ENCODE assay signal across 24 mouse cellular contexts in genomic region chr8:122945775-122946174, GRCm38 (mm10).
"Had no signal": no experiment of that assay in that cellular context is flagged by ENCODE, and none has a peak within 500 bp of the region (broad histone marks: within the 10 kb centered on the region; RNA-seq: fewer than 3 reads in every experiment).

No protein-coding gene starts in this region.

- DNase-seq: forebrain, postnatal 0 days; gastrocnemius, postnatal 14 days; gastrocnemius, postnatal 36 days; heart, adult 11 months; heart, adult 2 months; heart, postnatal 14 days; heart, postnatal 36 days; kidney, adult 18-20 months; kidney, adult 8-10 months; kidney, postnatal 10 days; kidney, postnatal 25 days; kidney, postnatal 4 days; left cerebral cortex, postnatal 4 days; liver, embryonic 13.5 days had no signal

- H3K9me3 ChIP-seq: heart, embryonic 13.5 days; heart, embryonic 15.5 days; hindbrain, embryonic 13.5 days; hindbrain, embryonic 15.5 days; limb, embryonic 13.5 days; limb, embryonic 15.5 days; liver, embryonic 13.5 days had no signal

- H3K4me3 ChIP-seq: heart, adult 2 months; heart, embryonic 13.5 days; heart, embryonic 15.5 days; hindbrain, embryonic 13.5 days; hindbrain, embryonic 15.5 days; layer of hippocampus, adult 2 months; left cerebral cortex, adult 2 months; limb, embryonic 13.5 days; limb, embryonic 15.5 days; liver, embryonic 13.5 days had no signal

- ATAC-seq: forebrain, postnatal 0 days; hindbrain, postnatal 0 days had no signal

- H3K36me3 ChIP-seq: heart, embryonic 13.5 days; heart, embryonic 15.5 days; hindbrain, embryonic 13.5 days; hindbrain, embryonic 15.5 days; limb, embryonic 13.5 days; limb, embryonic 15.5 days; liver, embryonic 13.5 days had no signal

- H3K4me2 ChIP-seq: heart, embryonic 11.5 days; heart, embryonic 13.5 days; heart, embryonic 15.5 days; hindbrain, embryonic 13.5 days; hindbrain, embryonic 15.5 days; limb, embryonic 13.5 days; limb, embryonic 15.5 days; liver, embryonic 13.5 days had no signal

- H3K27ac ChIP-seq: heart, adult 2 months; heart, embryonic 13.5 days; heart, embryonic 15.5 days; hindbrain, embryonic 13.5 days; hindbrain, embryonic 15.5 days; hindbrain, postnatal 0 days; left cerebral cortex, adult 2 months; limb, embryonic 13.5 days; limb, embryonic 15.5 days; liver, embryonic 13.5 days had no signal

- H3K27me3 ChIP-seq: heart, embryonic 13.5 days; heart, embryonic 15.5 days; hindbrain, embryonic 13.5 days; hindbrain, embryonic 15.5 days; limb, embryonic 13.5 days; limb, embryonic 15.5 days; liver, embryonic 13.5 days had no signal

- H3K9ac ChIP-seq: forebrain, postnatal 0 days; heart, embryonic 13.5 days; heart, embryonic 15.5 days; hindbrain, embryonic 13.5 days; hindbrain, embryonic 15.5 days; limb, embryonic 13.5 days; limb, embryonic 15.5 days; liver, embryonic 13.5 days had no signal
